Comparison of ENCODE assay signal across 16 mouse cellular contexts in genomic region chr2:18202923-18203322, GRCm38 (mm10).
DNase-seq lines count a peak whose midpoint lies in the region; ATAC-seq and TF ChIP-seq lines count a peak whose summit lies in the region.
"Had no signal": no experiment of that assay in that cellular context is flagged by ENCODE, and none has a peak within 500 bp of the region (broad histone marks: within the 10 kb centered on the region; RNA-seq: fewer than 3 reads in every experiment).

No protein-coding gene starts in this region.

- no peak overlapping the region for H3K4me2 ChIP-seq in kidney, postnatal 0 days (ENCODE audit: low read length)
- H3K4me2 ChIP-seq: embryonic facial prominence, embryonic 13.5 days; hindbrain, embryonic 14.5 days; limb, embryonic 13.5 days had no signal

- no peaks in the 10 kb centered on the region for H3K4me1 ChIP-seq in kidney, postnatal 0 days (replicated peaks; ENCODE audit: insufficient read depth, low read length)
- H3K4me1 ChIP-seq: embryonic facial prominence, embryonic 13.5 days had no signal

- no peak overlapping the region for H3K4me3 ChIP-seq in kidney, postnatal 0 days (replicated peaks; ENCODE audit: low read depth, low read length)
- H3K4me3 ChIP-seq: embryonic facial prominence, embryonic 13.5 days; forebrain, embryonic 10.5 days; limb, embryonic 13.5 days had no signal

- no peaks in the 10 kb centered on the region for H3K27me3 ChIP-seq in kidney, postnatal 0 days (ENCODE audit: insufficient read depth, low read length)
- H3K27me3 ChIP-seq: embryonic facial prominence, embryonic 13.5 days; limb, embryonic 13.5 days had no signal

- peak; percentile 42; the same call in 1 of the 2 replicates for TF ChIP-seq CTCF in kidney, postnatal 0 days (IDR thresholded peaks at IDR 0.05; ENCODE audit: low read depth)

- no peak for ATAC-seq in CD4-positive, CD25-positive, alpha-beta regulatory T cell, adult 4 months
- no peak for ATAC-seq in kidney, postnatal 0 days (replicated peaks; ENCODE audit: low FRiP score, low read depth)

- H3K27ac ChIP-seq in kidney, postnatal 0 days, result no peak overlapping the region
- H3K27ac ChIP-seq: embryonic facial prominence, embryonic 13.5 days; forebrain, embryonic 10.5 days; hindbrain, embryonic 14.5 days; limb, embryonic 13.5 days had no signal

- H3K9ac ChIP-seq in kidney, postnatal 0 days (ENCODE audit: low read depth, low read length), result no peak overlapping the region
- H3K9ac ChIP-seq: embryonic facial prominence, embryonic 13.5 days; hindbrain, embryonic 14.5 days; limb, embryonic 13.5 days had no signal

- no peaks in the 10 kb centered on the region for H3K9me3 ChIP-seq in kidney, postnatal 0 days (replicated peaks; ENCODE audit: low read length)
- H3K9me3 ChIP-seq: embryonic facial prominence, embryonic 13.5 days; forebrain, embryonic 10.5 days; limb, embryonic 13.5 days had no signal

- WGBS in kidney, postnatal 0 days, result 92% methylated on average over 4 of the region's 4 CpGs

- H3K36me3 ChIP-seq in kidney, postnatal 0 days (ENCODE audit: insufficient read depth, low read length), result peaks cover 25% of the 10 kb centered on the region; the same call in 1 of the 2 replicates

- DNase-seq in CD4-positive, CD25-positive, alpha-beta regulatory T cell, adult 2 months (ENCODE audit: low read depth, low spot score), result peak; percentile 13
- no peak for DNase-seq in kidney, postnatal 0 days (ENCODE audit: low spot score)
- DNase-seq in kidney, postnatal 14 days, result no peak
- peak; percentile 19 for DNase-seq in A20 (ENCODE audit: low read depth, low spot score)
- peak; percentile 60 for DNase-seq in ZHBTc4 (ENCODE audit: low read depth, low spot score)
- DNase-seq in spleen, postnatal 36 days (ENCODE audit: low spot score in 2 of 2), result no peak
- no peak for DNase-seq in frontal cortex, postnatal 25 days (ENCODE audit: low spot score in 2 of 2)
- DNase-seq: cerebellum, postnatal 36 days; heart, postnatal 10 days; kidney, adult 9 months; thymus, postnatal 36 days had no signal

Comparison
In these comparisons a context has a peak if more than half of its experiments do, and no peak if none do; other contexts are left out.
1. DNase-seq: peak in CD4-positive, CD25-positive, alpha-beta regulatory T cell, adult 2 months (single experiment), A20 (single experiment) and ZHBTc4 (single experiment); none in kidney, postnatal 0 days (single experiment), kidney, postnatal 14 days (single experiment), spleen, postnatal 36 days (0 of 2) and frontal cortex, postnatal 25 days (0 of 2).